Mouse (Mus musculus) large intestine, adult 2 months (tissue): ENCODE data around the gene Aoah. TPM values are rescaled to one million over a fixed set of nuclear protein-coding genes. Genes with fewer than 3 reads are reported as not detected.

Source experiments
- DNase-seq: peaks from one replicate; pipeline ENCODE4 v3.0.0-alpha.2; 2012; ENCODE audit warnings: low read depth, low spot score
- WGBS: fragments of 180-500 bp; shearing (Covaris S2); methylation state at CpG from one replicate; pipeline ENCODE4 v1.1.7; 2018; 5-methylcytosine and 5-hydroxymethylcytosine counted together
- polyA plus RNA-seq: library from polyadenylated mRNA; depleted of rRNA; stranded (reverse); fragments of >200 nt; gene quantifications from 2 replicates; pipeline ENCODE4 v1.2.3, GENCODE M21; 2012

Gene Aoah
- polyA plus RNA-seq, 1 experiment, result 0.76 TPM

GRCm38 (mm10) chr13:21035011-21035410, 241.1 kb downstream of the Aoah start:
- 74% methylated on average over 3 of the region's 3 CpGs for WGBS
- DNase-seq, result no peak

GRCm38 (mm10) chr13:21035981-21036380, 242.1 kb downstream of the Aoah start:
- DNase-seq, result no peak

- 90% methylated on average over 2 of the region's 2 CpGs for WGBS
- DNase-seq, result no peak
Measured at GRCm38 (mm10) chr13:21040589-21041199, 246.8 kb downstream of the Aoah start.

GRCm38 (mm10) chr13:21050118-21050517, 256.2 kb downstream of the Aoah start:
- DNase-seq, result no peak
- 44% methylated on average over 1 of the region's 1 CpGs for WGBS

- WGBS, result 78% methylated on average over 2 of the region's 2 CpGs
Measured at GRCm38 (mm10) chr13:21066021-21066420, 272.1 kb downstream of the Aoah start.

GRCm38 (mm10) chr13:21074847-21075246, 280.9 kb downstream of the Aoah start, which contains the start of gene Olfr1370:
Gene Olfr1370 (minus strand): TSS chr13:21074947.
- no peak for DNase-seq
- 28% methylated on average over 3 of the region's 3 CpGs for WGBS

More at GRCm38 (mm10) chr13:21066021-21066420, 272.1 kb downstream of the Aoah start:
- no peak for DNase-seq

DNA sequence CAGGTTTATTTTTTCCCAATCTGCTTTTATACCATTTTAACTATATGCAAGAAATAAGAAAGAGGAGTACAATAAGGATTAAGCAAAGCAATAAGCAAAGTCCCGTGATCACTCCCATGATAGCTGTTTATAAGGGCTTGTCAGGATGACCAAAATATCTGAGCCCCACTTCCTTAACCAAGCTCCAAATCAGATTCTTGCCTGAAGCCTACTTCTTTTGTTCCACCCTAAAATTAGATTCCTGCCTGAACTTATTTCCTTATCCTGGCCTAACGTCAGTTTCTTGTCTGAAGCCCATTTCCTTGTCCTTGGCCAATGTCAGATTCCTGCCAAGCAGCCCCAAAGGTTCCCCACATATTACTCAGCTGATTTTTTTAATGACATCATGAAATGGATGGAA, 288.8 kb downstream of the Aoah start:
- no peak for DNase-seq
- 49% methylated on average over 2 of the region's 2 CpGs for WGBS
